Mouse (Mus musculus) gastrocnemius, adult 8-10 months (tissue): ENCODE measurements around the gene Prkaa2. TPM values are rescaled to one million over a fixed set of nuclear protein-coding genes. Genes with fewer than 3 reads are reported as not detected.

Experiments
- DNase-seq, 2 experiments: peaks; one replicate each; pipeline ENCODE4 v3.0.0; 2022; ENCODE audit warnings: low spot score in 2 of 2
- total RNA-seq, 4 experiments: library from RNA; stranded (reverse); gene quantifications; 2 replicates each; pipeline ENCODE4 v1.2.4; 2022

Prkaa2 gene
- 100 to 1,000 TPM; 137 to 175 (median 164) TPM for total RNA-seq

DNA sequence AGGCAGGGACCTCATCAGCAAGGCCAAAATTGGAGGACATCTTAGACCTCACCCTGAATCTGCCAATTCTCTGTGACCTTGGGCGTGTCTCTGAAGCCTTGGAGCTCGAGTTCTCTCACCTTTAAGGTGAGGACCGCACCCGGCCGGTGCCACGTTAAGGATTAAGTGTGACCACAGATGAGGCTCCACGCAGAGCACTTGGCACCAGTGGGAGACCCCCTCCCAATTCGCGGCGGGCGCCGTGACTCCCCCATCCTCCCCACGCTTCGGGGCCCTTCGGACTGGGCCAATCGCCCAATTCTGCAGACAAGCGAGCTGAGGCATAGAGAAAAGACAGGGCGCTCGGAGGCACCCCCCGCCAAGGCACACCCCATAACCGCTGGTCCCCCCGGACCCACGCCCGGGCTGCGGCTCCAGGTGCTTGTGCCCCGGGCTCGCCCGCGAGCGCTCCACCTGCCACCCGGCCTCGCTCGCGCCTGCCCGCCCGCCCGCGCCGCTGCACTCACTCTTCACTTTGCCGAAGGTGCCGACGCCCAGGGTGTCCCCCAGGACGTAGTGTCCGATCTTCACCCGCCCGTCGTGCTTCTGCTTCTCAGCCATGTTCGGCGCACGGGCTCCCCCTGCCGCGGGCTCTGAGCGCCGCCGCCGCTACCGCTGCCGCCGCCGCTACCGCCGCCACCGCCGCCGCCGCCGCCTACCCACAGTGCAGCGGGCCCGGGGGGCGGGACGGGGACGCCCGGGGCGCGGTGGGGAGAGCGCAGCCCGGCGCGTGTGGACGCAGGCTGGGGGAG lies at the start of gene Prkaa2:
Prkaa2 (minus strand) TSS at position 692 of the 791 bp plus-strand sequence.
- peak; percentile 66 to 75 for DNase-seq

DNA sequence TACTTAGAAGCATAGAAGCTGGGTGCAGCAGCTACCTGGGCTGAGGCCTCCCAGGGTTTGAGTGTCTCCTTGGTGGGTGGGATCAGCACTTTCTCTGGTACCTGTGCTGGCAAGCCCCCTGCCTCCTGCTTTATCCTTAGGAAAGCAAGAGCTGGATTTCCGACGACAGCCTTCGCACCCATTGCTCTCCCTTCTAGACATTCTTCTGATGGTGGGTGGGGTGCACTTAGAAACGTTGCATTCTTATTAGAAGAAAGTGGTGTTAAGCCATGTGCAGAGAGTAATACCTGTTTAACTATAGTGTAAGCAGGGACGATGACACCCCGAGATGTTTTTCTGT lies 49.8 kb upstream of the Prkaa2 start:
- DNase-seq = no peak

DNA sequence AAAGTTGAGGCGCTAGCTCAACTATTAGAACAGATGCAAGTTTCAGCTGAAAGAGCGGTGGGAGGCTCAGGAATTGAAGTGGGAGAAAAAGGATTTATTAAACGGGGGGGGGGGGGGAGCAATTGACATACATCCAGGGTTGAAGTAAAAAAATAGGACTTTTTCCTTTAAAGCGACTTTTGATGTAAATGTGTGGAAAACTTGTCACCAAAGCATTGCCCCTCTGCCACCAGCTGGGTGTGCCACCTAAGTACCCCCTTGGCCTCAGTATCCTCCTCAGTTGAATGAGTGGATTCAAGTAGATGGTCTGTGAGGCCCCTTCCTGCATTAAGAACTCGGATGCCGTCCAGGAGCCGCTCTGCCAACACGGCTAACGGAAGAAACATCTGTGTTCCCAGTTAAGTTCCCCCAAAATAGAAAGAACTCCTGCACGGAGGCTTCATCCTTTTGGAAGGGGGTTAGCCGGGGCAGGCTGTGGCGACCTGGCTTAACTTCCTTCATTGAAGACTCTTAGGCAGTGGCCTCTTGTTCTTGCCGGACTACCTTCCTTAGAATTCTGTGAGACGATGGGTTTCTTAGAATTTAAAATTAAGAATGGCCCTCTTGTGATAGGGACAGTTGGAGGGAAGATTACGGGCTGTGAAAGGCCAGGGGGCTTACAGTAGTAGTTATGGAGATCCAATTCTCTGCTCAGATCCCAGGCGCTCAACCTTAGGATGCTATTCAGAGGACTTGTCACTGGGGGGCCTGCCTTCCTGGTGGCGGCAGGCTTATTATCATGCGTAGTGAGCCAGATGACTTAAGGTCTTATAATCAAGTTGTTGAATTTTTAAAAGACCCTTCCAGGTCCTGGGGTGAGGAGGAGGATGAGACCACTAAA lies 49.2 kb upstream of the Prkaa2 start:
- no peak for DNase-seq

DNA sequence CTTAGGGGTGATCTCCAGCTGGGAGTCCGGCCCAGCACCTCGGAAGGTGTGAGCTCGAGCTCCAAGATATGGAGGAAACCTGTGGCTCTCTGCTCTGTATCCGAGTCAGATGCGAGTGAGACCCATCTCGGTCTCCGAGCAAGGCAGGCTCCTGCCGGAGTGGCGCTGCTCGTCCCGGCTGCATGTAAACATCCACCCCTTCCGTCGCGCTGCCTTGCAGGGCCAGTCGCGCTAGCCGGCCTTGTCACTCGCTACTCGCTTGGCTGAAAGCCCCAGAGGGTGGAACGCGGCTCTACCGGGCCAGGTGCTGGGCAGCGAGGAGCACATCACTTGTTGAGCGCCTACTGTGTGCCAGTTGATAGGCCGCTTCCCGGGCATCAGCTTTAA lies 48.5 kb upstream of the Prkaa2 start:
- peak; percentile 65 to 77 for DNase-seq

DNA sequence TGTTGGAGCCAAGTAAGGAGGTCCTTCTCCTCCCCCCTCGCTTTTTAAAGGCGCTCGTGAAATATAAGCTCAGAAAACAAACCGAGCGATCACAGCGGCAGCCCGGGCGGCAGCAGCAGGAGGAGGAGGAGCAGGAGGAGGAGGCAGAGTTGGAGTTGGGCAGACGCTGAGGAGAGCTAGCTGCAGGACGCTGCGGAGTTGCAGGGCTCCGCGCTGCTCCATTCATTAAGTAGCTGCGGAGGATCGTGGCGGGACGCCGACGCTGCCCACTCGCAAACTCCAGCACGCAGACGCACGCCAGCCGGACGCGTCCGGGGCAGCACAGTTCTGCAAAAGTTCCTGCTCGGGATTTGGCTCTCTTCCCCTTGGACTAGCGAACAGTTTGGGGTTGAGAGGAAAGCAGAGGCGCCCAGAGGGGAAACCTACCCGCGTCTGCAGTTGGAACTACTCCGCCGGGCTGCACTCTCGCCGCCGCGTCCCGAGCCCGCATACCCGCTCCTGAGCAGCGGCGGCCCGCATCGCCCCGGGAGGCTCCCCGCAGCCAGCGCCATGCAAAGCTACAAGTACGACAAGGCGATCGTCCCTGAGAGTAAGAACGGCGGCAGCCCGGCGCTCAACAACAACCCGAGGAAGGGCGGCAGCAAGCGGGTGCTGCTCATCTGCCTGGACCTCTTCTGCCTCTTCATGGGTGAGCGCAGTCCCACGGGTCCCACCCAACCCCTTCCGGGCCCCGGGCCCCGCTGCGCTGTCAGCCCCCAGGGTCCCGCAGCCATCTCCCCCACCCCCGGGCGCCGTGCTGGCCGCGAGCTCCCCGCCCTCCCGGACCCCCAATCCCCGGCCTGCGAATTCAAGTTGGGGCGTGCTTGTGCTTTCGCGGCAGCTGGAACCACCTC lies 47.8 kb upstream of the Prkaa2 start, which contains the start of gene Plpp3:
Plpp3 (plus strand) TSS at position 72 of the 893 bp plus-strand sequence.
- peak; percentile 80 to 85 for DNase-seq

DNA sequence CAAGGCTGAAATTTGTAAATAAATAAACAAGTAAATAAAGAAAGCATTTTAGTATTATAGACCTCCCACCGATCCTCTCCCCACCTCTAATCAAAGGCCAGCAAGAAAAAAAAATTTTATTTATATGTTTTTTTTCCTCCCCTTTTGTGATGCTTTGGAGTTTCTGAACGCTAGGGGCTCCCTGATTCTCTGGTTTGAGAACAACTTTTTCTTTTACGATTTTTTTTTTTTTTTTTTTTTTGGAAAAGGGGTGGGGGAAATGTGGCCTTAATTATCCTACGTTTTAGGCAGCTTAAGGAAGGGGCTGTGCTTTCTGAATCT lies 47.2 kb upstream of the Prkaa2 start:
- no peak for DNase-seq

DNA sequence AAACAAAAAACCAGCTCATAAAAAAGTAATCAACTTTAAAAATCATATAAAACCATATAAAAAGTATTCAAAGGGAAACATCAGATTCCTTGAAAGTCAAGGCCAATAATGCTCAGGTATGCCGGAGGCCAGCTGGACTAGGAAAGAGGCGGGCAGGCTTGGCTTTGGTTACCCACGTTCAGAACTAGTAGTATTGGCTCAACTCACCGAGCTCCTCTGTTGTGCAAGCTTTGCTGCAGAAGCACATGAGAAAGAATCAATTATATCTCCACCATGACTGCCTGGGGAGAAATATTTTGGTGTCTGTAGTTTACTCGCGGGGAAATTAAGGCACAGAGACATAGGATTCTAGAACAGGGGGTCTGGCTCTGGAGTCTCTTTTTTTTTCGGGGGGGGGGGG lies 46.6 kb upstream of the Prkaa2 start:
- no peak for DNase-seq

DNA sequence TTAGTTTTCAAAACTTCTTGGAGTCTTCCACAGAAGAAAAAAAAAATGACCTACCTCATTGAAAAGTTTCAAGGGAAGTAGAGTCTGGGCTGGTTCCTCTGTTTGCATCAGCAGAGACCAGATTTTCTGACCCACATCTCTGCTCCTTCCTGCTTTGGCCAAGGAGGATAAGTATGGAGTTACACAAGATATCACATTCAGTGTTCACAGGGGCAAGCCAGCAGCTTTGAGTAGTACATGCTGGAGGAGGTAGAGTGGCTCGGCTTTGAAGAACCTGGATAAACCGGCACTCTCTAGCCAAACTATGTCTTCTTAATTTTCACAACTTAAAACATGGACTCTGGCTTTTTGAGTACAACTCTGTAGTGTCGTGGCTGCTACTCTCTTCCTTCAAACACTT lies 43.5 kb upstream of the Prkaa2 start:
- DNase-seq = no peak

DNA sequence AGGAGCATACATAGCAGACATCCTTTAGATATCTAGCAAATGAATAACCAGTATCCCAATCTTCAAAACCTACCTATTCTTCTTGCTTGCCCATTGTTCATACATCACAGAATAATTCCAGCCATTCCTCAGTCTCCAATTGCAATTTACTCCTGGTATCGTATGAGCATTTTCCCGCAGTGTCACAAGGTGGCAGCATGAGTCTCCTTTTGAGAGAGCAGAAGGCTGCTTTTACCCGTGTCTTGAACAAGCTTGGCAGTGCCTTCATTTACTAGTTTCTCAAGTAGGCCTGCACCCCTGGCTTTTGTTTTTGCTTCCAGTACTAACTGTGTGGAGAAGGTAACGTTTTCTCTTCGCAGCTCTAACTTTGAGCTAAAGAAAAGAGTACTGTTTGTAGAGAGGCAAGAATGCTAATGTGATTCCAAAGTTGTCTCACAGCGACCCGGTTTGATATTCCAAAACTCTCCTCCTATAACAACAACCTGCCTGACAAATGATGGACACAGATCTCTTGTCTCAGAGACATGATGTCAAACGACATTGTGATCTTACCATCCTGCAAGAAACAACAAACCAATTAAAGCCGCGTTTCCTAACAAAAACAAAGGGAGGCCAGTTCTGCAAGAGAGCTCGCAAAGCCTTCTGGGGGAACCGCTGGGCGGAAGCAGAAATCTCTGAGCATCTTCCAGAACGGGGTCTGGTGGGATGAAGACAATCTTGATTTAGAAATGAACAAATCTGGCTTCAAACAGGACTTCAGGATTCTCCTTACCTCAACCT lies 42.4 kb upstream of the Prkaa2 start:
- peak; percentile 55 to 63 for DNase-seq

DNA sequence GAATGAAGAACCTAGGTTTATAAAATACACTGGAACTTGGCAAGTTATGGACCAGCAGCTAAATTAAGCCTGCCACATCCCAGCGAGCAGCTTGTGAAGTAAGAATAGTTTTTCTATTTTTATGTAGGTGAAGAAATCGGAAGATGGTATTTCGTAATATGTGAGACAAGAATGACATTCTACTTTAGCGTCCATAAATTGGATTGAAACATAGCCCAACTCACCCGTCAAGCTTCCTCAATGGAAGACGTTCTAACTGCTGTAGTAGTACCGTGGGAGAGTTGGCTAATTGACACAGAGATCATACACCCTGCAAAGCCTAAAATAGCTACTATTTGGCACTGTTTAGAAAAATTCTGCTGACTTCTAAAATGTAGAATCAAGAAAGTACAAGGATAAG lies 39.8 kb upstream of the Prkaa2 start:
- no peak for DNase-seq

DNA sequence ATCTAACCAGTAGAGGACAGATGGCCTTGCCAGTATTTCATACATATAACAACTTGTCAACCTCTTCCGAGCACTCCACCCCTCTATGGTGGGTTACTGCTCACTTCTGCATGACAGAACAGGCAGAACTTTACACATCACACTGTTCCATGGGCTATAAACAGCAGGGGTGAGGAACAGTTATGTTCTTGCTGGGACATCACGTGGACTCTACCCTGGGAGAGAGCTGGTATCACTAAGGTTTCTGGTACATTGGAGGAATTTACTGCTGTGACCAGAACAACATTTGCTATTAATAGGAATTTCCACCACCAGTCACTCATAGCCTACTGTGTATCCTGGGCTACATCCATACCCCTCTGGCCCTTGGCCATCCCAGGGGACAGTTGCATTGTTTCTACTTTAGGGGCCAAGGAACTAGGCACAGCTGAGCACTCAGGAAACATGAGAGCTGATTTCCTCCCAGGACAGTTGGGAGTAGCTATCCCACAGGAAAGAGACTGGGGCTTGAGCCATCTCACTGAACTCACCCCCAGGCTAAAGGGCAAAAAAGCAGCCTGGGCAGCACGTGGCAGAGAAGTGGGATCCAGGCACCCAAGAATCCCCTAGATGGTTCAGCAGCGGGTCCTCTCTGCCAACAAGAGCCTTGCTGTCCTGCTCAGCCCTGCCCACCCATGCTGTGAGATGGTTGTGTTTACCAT lies 23.8 kb upstream of the Prkaa2 start:
- no peak for DNase-seq

DNA sequence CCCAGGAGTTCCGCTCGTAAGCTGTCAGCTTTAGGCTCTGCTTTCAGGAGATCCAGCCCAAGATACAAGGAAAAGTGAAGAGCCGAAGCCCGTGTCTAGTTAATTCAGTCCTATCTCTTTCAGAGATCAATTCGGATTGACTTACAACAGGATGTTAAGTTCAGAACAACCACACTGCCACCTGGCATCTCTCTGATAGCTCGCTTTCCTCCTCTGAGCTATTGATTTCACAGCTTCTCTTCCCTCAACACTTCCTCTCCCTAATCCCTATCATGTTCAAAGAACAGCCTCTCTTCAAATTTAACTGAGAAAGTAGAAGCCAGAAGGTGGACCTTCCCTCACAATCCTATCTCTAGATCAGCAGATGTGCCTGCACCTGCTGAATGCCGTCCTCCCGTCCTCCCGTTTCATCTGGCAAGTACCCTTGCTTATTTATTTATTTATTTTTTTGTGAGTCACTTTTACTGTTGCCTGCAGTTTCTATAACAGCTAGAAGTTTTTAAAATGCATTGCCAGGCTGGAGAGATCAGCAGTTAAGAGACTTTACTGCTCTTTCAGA lies 22.1 kb upstream of the Prkaa2 start:
- DNase-seq = no peak

DNA sequence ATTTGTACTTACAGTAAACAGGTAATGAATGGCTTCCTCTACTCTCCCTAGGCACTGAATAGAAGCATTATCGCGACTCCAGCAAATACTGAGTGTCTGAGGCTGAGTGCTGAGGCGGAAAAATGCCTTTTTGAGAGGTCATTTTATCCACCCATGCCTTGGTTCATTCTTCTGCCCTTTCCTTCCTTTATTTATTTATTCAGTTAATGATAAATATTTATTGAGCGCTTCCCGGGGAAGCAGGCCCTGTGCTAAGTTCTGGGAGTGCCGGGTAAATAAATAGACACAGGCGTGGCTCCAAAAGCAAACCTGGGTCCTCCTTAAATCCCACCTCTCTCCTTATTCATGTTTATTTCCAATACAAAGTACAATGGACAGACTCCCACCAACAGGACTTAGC lies 19.5 kb upstream of the Prkaa2 start:
- no peak for DNase-seq

DNA sequence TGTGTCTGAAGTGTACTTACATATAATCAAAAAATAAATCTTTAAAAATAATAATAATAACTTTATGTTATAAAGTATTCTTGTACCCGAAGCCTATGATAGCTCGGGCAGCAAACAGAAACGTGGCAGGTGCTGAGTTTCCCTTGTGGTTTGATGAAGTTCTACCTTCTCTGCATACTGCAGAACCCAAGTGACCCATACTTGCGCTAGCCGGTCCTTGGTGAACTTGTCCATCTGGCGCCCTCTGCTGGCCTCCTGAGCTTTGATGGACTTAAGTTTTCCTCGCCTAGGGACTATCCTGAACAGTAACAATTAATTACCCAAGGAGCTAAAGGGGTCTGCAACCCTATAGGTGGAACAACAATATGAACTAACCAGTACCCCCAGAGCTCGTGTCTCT lies 12.7 kb upstream of the Prkaa2 start:
- DNase-seq = peak; percentile 53 to 64

DNA sequence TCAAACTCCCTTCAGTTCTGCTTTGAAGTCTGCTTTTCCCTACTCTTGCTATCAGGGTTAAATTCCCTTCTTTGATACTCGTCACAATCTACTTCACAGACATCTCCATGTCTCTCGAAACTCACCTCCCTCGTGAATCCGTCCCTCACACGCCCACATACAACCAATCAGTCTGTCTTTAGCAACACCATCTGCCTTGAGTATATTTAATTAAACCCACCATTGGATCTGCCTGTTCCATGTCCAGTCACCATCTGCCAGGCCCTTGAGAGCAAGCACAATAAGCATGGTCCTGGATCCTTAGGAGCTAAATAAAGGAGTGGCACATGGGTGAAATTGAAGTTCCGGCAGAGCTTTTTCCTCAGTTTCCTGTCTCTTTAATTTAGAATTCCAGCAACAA lies 11.4 kb upstream of the Prkaa2 start:
- DNase-seq = no peak

DNA sequence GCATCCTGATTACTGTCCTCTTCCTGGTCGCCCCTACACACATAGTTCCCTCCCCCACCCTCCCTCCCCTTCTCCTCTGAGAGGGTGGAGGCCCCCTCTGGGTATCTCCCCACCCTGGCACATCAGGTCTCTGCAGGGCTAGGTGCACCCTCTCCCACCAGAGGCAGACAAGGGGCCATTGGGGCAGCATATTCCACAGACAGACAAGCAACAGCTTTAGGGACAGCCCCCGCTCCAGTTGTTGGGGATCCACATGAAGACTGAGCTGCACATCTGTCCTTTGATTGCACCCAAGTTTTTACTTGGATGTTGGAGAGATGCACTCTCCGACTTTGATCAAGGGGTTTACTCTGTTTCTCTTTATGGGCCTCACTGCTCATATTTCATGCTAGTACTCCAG lies 3.8 kb upstream of the Prkaa2 start:
- DNase-seq = no peak

DNA sequence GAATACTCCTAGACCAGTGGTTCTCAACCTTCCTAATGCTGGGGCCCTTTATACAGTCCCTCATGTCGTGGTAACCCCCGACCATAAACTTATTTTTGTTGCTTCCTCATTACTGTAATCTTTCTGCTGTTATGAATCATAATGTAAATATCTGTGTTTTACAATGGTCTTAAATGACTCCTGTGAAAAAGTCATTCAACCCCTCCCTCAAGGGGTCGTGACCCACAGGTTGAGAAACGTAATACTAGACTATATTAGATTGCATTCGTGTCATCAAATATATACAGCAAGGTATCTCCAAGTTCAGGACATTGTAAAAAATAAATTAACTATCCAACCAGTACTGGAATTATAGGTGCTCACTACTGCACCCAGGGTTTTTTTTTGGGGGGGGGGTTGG lies 3.4 kb upstream of the Prkaa2 start:
- no peak for DNase-seq

DNA sequence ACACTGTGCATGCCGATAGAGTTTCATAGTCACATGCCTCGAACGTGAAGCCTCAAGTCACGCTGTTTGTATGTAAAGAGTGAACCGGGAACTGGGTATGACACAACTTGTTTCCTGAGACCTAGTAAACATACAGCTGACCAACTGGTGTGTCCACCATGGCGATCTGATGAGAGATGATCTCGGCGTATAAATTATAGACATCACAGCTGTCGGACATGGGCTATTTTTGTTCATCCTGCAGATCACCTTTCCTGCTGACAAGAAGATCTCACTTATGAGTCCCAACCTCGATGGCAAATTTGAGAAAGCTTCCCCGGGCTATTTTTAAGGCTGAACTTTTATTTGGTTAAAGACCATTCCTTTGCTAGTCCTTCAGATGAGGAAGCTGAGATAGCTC lies 2.1 kb upstream of the Prkaa2 start:
- DNase-seq = peak; percentile 33 to 50

DNA sequence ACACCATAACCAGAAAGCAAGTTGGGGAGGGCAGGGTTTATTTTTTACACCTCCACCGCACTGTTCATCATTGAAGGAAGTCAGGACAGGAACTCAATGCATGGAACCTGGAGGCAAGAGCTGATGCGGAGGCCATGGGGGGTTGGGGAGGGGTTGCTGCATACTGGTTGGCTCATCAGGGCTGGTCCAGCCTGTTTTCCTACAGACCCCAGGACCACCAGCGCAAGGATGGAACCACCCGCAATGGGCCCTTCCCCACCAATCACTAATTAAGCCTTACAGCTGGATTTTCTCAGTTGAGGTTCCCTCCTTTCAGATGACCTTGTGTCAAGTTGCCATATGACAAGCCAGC lies 970 bp upstream of the Prkaa2 start:
- no peak for DNase-seq
